Mouse (Mus musculus) kidney, adult 11 months (tissue): Measurements from ENCODE around the gene Grid1.

Source experiments
- DNase-seq: peaks from one replicate; pipeline ENCODE4 v3.0.0; 2022

The Grid1 gene

GRCm38 (mm10) chr14:34921265-34921664, 101.4 kb downstream of the Grid1 start:
- DNase-seq = peak; percentile 47

GRCm38 (mm10) chr14:34925021-34925420, 105.1 kb downstream of the Grid1 start:
- no peak for DNase-seq

GRCm38 (mm10) chr14:34930040-34930719, 110.3 kb downstream of the Grid1 start:
- no peak for DNase-seq

- no peak for DNase-seq
These were observed 113.3 kb downstream of the Grid1 start for GRCm38 (mm10) chr14:34933197-34933596.

GRCm38 (mm10) chr14:34936192-34936770, 116.4 kb downstream of the Grid1 start:
- DNase-seq = no peak

GRCm38 (mm10) chr14:34944390-34944979, 124.6 kb downstream of the Grid1 start:
- DNase-seq = no peak

GRCm38 (mm10) chr14:34945471-34946313, 125.8 kb downstream of the Grid1 start:
- DNase-seq = no peak

GRCm38 (mm10) chr14:34946314-34946583, 126.3 kb downstream of the Grid1 start:
- DNase-seq = no peak

- DNase-seq = no peak
These were observed 128.3 kb downstream of the Grid1 start for GRCm38 (mm10) chr14:34948249-34948648.

GRCm38 (mm10) chr14:34952311-34952710, 132.4 kb downstream of the Grid1 start:
- DNase-seq = no peak

- no peak for DNase-seq
These were observed 133.7 kb downstream of the Grid1 start for GRCm38 (mm10) chr14:34953566-34953965.

- no peak for DNase-seq
These were observed 135.8 kb downstream of the Grid1 start for GRCm38 (mm10) chr14:34955689-34956088.

GRCm38 (mm10) chr14:34960227-34960626, 140.3 kb downstream of the Grid1 start:
- DNase-seq = no peak

- no peak for DNase-seq
These were observed 143.8 kb downstream of the Grid1 start for GRCm38 (mm10) chr14:34963616-34964168.

- DNase-seq = no peak
These were observed 149.4 kb downstream of the Grid1 start for GRCm38 (mm10) chr14:34969102-34969819.

GRCm38 (mm10) chr14:34972930-34973329, 153.0 kb downstream of the Grid1 start:
- DNase-seq = no peak

GRCm38 (mm10) chr14:34980756-34981155, 160.8 kb downstream of the Grid1 start:
- no peak for DNase-seq

GRCm38 (mm10) chr14:34989131-34989530, 169.2 kb downstream of the Grid1 start:
- DNase-seq = no peak

- DNase-seq = no peak
These were observed 186.8 kb downstream of the Grid1 start for GRCm38 (mm10) chr14:35006736-35007135.

- DNase-seq = no peak
These were observed 188.8 kb downstream of the Grid1 start for GRCm38 (mm10) chr14:35008674-35009073.

GRCm38 (mm10) chr14:35009074-35009473, 189.2 kb downstream of the Grid1 start:
- no peak for DNase-seq

GRCm38 (mm10) chr14:35026686-35027085, 206.8 kb downstream of the Grid1 start:
- DNase-seq = no peak
